Mouse (Mus musculus) ES-Bruce4 (cell line): ENCODE results near the gene Mapkap1.

ENCODE experiments used
- CTCF ChIP-seq: IDR thresholded peaks from one replicate; pipeline ENCODE4 v1.8.1; 2011; ENCODE audit warnings: low read depth, low read length
- EP300 ChIP-seq: IDR thresholded peaks from 2 replicates; pipeline ENCODE4 v1.6.1; 2011; ENCODE audit warnings: low read depth, low read length; ENCODE audit not compliant: insufficient read depth
- POLR2A ChIP-seq: IDR thresholded peaks from one replicate; pipeline ENCODE4 v1.8.1; 2011; ENCODE audit warnings: low read length; ENCODE audit not compliant: insufficient read depth

DNA sequence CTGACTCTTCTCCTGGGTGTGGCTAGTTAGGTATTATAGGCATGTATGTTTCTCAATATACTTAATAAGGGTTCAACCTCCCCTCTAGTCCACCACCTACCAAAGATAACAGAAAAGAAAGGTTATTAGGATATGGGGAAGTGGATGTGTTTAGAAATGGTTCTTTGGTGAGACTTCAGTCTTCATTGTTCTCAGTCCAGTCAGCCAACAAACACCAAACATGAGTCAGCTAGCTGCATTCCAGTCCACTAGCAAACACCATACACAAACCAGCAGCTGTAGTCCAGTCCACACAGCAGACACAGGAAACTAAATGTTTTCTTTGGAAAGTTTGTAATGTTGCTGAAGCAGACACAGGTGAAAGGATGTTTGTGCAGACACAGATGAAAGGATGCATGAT, 121.9 kb downstream of the Mapkap1 start:
- no peak for TF ChIP-seq POLR2A
- TF ChIP-seq CTCF, result no peak
- no peak for TF ChIP-seq EP300
